In the genomic region with DNA sequence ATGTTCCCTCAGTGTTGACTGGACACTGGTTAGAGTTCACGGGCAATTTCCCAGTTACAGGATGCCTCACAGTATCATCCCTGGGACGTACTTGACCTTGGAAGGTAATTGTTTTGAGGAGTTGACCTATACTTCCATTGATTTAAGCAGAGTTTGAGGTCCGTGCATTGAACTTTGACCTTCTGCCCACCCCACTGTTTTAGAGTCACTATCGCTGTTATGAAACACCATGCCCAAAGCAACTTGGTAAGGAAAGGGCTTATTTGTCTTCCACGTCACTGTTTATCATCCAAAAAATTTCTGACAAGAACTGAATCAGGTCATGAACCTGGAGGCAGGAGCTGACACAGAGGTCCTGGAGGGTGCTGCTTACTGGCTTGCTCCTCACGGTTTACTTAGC, we compare ENCODE assay signal across 35 mouse cellular contexts.
"Had no signal": no experiment of that assay in that cellular context is flagged by ENCODE, and none has a peak within 500 bp of the region (broad histone marks: within the 10 kb centered on the region; RNA-seq: fewer than 3 reads in every experiment).

No protein-coding gene starts in this region.

- H3K4me1 ChIP-seq: hindbrain, embryonic 10.5 days; hindbrain, embryonic 12.5 days; hindbrain, embryonic 13.5 days; hindbrain, embryonic 15.5 days had no signal

- H3K4me2 ChIP-seq: heart, embryonic 11.5 days; heart, embryonic 12.5 days; heart, embryonic 13.5 days; heart, embryonic 15.5 days; hindbrain, embryonic 12.5 days; hindbrain, embryonic 13.5 days; hindbrain, embryonic 14.5 days; hindbrain, embryonic 15.5 days; intestine, embryonic 15.5 days; kidney, embryonic 15.5 days had no signal

- H3K9ac ChIP-seq: heart, embryonic 12.5 days; heart, embryonic 13.5 days; heart, embryonic 15.5 days; hindbrain, embryonic 12.5 days; hindbrain, embryonic 13.5 days; hindbrain, embryonic 14.5 days; hindbrain, embryonic 15.5 days; intestine, embryonic 15.5 days; kidney, embryonic 15.5 days had no signal

- H3K9me3 ChIP-seq: heart, embryonic 12.5 days; heart, embryonic 13.5 days; heart, embryonic 15.5 days; hindbrain, embryonic 10.5 days; hindbrain, embryonic 12.5 days; hindbrain, embryonic 13.5 days; hindbrain, embryonic 15.5 days; intestine, embryonic 15.5 days; kidney, embryonic 15.5 days had no signal

- H3K36me3 ChIP-seq: heart, embryonic 12.5 days; heart, embryonic 13.5 days; heart, embryonic 15.5 days; hindbrain, embryonic 10.5 days; hindbrain, embryonic 12.5 days; hindbrain, embryonic 13.5 days; hindbrain, embryonic 15.5 days; intestine, embryonic 15.5 days; kidney, embryonic 15.5 days had no signal

- H3K27me3 ChIP-seq: heart, embryonic 12.5 days; heart, embryonic 13.5 days; heart, embryonic 15.5 days; hindbrain, embryonic 12.5 days; hindbrain, embryonic 13.5 days; hindbrain, embryonic 15.5 days; intestine, embryonic 15.5 days; kidney, embryonic 15.5 days had no signal

- H3K4me3 ChIP-seq: heart, embryonic 12.5 days; heart, embryonic 13.5 days; heart, embryonic 15.5 days; hindbrain, embryonic 10.5 days; hindbrain, embryonic 12.5 days; hindbrain, embryonic 13.5 days; hindbrain, embryonic 15.5 days; intestine, embryonic 15.5 days; kidney, embryonic 15.5 days; layer of hippocampus, adult 2 months; left cerebral cortex, adult 2 months had no signal

- H3K27ac ChIP-seq: heart, embryonic 13.5 days; heart, embryonic 15.5 days; hindbrain, embryonic 10.5 days; hindbrain, embryonic 12.5 days; hindbrain, embryonic 13.5 days; hindbrain, embryonic 14.5 days; hindbrain, embryonic 15.5 days; hindbrain, postnatal 0 days; intestine, embryonic 15.5 days; kidney, embryonic 15.5 days; kidney, postnatal 0 days; layer of hippocampus, adult 2 months; left cerebral cortex, adult 2 months had no signal

- ATAC-seq: hindbrain, embryonic 16.5 days; hindbrain, postnatal 0 days; inflammation-experienced regulatory T-cells, adult 6 months; intestine, embryonic 15.5 days; intestine, embryonic 16.5 days; intestine, postnatal 0 days had no signal

- DNase-seq: heart, postnatal 10 days; heart, postnatal 14 days; heart, postnatal 36 days; heart, postnatal 4 days; kidney, adult 11 months; kidney, adult 18-20 months; kidney, adult 2 months; kidney, adult 8-10 months; kidney, adult 9 months; kidney, postnatal 10 days; kidney, postnatal 14 days; kidney, postnatal 25 days; kidney, postnatal 36 days; kidney, postnatal 4 days; layer of hippocampus, adult 9-11 months; layer of hippocampus, postnatal 36 days had no signal
